Mouse (Mus musculus) CH12.LX (cell line): ENCODE measurements around the gene Lbx2. TPM values are rescaled to one million over a fixed set of nuclear protein-coding genes. Genes with fewer than 3 reads are reported as not detected.
A peak's percentile ranks its signal among the peaks of the same experiment; 100 is the strongest.

Experiments
- DNase-seq: peaks from one replicate; pipeline ENCODE4 v3.0.0-alpha.2; 2013; ENCODE audit errors: extremely low read depth
- H3K27ac ChIP-seq: 2 replicates; pipeline ENCODE4 v1.5.1; 2012; ENCODE audit warnings: low read depth, mild to moderate bottlenecking, control low read depth, moderate library complexity; ENCODE audit not compliant: insufficient read depth
- H3K27me3 ChIP-seq: replicated peaks from 2 replicates; pipeline ENCODE3; 2012; ENCODE audit warnings: inconsistent platforms
- H3K36me3 ChIP-seq, 2 experiments: replicated peaks in 1 of 2; 2 replicates each; pipeline versions ENCODE3 to v1.6.1; 2012; ENCODE audit warnings: inconsistent platforms in 1 of 2, low read length in 1 of 2, mild to moderate bottlenecking in 1 of 2, mixed read lengths in 1 of 2, moderate library complexity in 1 of 2; ENCODE audit not compliant: control insufficient read depth in 1 of 2, insufficient read depth in 1 of 2
- H3K4me1 ChIP-seq, 2 experiments: 2 replicates each; pipeline ENCODE4 v1.6.1; 2012; ENCODE audit warnings: inconsistent platforms in 1 of 2, moderate library complexity in 1 of 2; ENCODE audit not compliant: insufficient read depth in 2 of 2, control insufficient read depth in 1 of 2
- H3K4me2 ChIP-seq: 2 replicates; pipeline ENCODE4 v1.6.1; 2012; ENCODE audit warnings: low read depth, mild to moderate bottlenecking, control low read depth; ENCODE audit not compliant: poor library complexity, insufficient read depth, severe bottlenecking
- H3K4me3 ChIP-seq, 3 experiments: fragments of 150-350 bp in 1 of 3; sonication (generic) in 1 of 3; replicated peaks in 1 of 3; 2 replicates each; pipeline versions ENCODE3 to v1.5.1; 2011 to 2012; ENCODE audit warnings: low read depth in 2 of 3, low read length in 2 of 3, mild to moderate bottlenecking in 2 of 3, moderate library complexity in 2 of 3, control low read depth in 1 of 3, improper control_type of control experiment in 1 of 3, inconsistent platforms in 1 of 3, mixed read lengths in 1 of 3; ENCODE audit not compliant: poor library complexity in 1 of 3
- H3K79me2 ChIP-seq: replicated peaks from 2 replicates; pipeline ENCODE4 v1.6.1; 2012; ENCODE audit warnings: mild to moderate bottlenecking, moderate library complexity; ENCODE audit not compliant: control insufficient read depth, poor library complexity, insufficient read depth, severe bottlenecking; ENCODE audit errors: extremely low read depth
- H3K9ac ChIP-seq: 2 replicates; pipeline ENCODE4 v1.6.1; 2012; ENCODE audit warnings: low read depth, mild to moderate bottlenecking, control low read depth, moderate library complexity; ENCODE audit not compliant: insufficient read depth
- H3K9me3 ChIP-seq: replicated peaks from 2 replicates; pipeline ENCODE3; 2012; ENCODE audit warnings: low read length, inconsistent platforms, mixed read lengths
- CHD1 ChIP-seq: IDR thresholded peaks from 2 replicates; pipeline ENCODE4 v1.6.1; 2012; ENCODE audit warnings: low read depth, low read length, improper control_type of control experiment, inconsistent platforms
- CTCF ChIP-seq, 2 experiments: IDR thresholded peaks in 1 of 2; conservative IDR thresholded peaks in 1 of 2; 2 replicates each; pipeline ENCODE4 v1.5.1; 2011 to 2012; ENCODE audit warnings: low read depth in 2 of 2, low read length in 2 of 2, improper control_type of control experiment in 1 of 2, inconsistent platforms in 1 of 2, mild to moderate bottlenecking in 1 of 2, moderate library complexity in 1 of 2
- E2F4 ChIP-seq: IDR thresholded peaks from 2 replicates; pipeline ENCODE4 v1.6.1; 2011; ENCODE audit warnings: low read depth, low read length, improper control_type of control experiment; ENCODE audit not compliant: insufficient replicate concordance
- ELF1 ChIP-seq: IDR thresholded peaks from 2 replicates; pipeline ENCODE4 v1.6.1; 2014; ENCODE audit warnings: low read depth, mild to moderate bottlenecking, inconsistent platforms, low read length, improper control_type of control experiment
- EP300 ChIP-seq: IDR thresholded peaks from 2 replicates; pipeline ENCODE4 v1.6.1; 2011; ENCODE audit warnings: low read length, improper control_type of control experiment
- IRF4 ChIP-seq: IDR thresholded peaks from 2 replicates; pipeline ENCODE4 v1.6.1; 2014; ENCODE audit warnings: low read depth, mild to moderate bottlenecking, inconsistent platforms, low read length, improper control_type of control experiment
- JUN ChIP-seq: IDR thresholded peaks from 2 replicates; pipeline ENCODE4 v1.6.1; 2011; ENCODE audit warnings: low read depth, mild to moderate bottlenecking, low read length, improper control_type of control experiment, moderate library complexity; ENCODE audit not compliant: insufficient read depth
- JUND ChIP-seq: conservative IDR thresholded peaks from 2 replicates; pipeline ENCODE4 v1.6.1; 2011; ENCODE audit warnings: low read depth, low read length, improper control_type of control experiment
- MEF2A ChIP-seq: IDR thresholded peaks from 2 replicates; pipeline ENCODE4 v1.6.1; 2014; ENCODE audit warnings: low read depth, mild to moderate bottlenecking, inconsistent platforms, low read length, improper control_type of control experiment, borderline replicate concordance
- MYC ChIP-seq: IDR thresholded peaks from 2 replicates; pipeline ENCODE4 v1.6.1; 2011; ENCODE audit warnings: low read depth, mild to moderate bottlenecking, improper control_type of control experiment, low read length
- POLR2AphosphoS2 ChIP-seq: IDR thresholded peaks from 2 replicates; pipeline ENCODE4 v1.6.1; 2011; ENCODE audit warnings: low read depth, low read length, improper control_type of control experiment
- UBTF ChIP-seq: IDR thresholded peaks from 2 replicates; pipeline ENCODE4 v1.6.1; 2012; ENCODE audit warnings: low read depth, mild to moderate bottlenecking, inconsistent platforms, low read length, improper control_type of control experiment, moderate library complexity
- USF1 ChIP-seq: IDR thresholded peaks from 2 replicates; pipeline ENCODE4 v1.6.1; 2014; ENCODE audit warnings: low read depth, mild to moderate bottlenecking, inconsistent platforms, low read length, improper control_type of control experiment
- dilution Hi-C: fragments of 300-500 bp; cut with MboI; formaldehyde crosslinking; loops from 2 replicates; pipeline ENCODE4 v1.14.3; 2020; ENCODE audit warnings: low sequenced_read_pairs; ENCODE audit not compliant: extremely low pct_unique_long_range_greater_than_20kb, extremely low pct_ligation_motif_present
- in situ Hi-C: fragments of 300-500 bp; cut with MboI; formaldehyde crosslinking; loops from 3 replicates; pipeline ENCODE4 v1.14.3; 2019; ENCODE audit warnings: low sequenced_read_pairs, low pct_ligation_motif_present, low pct_unique_long_range_greater_than_20kb, mixed read lengths
- polyA plus RNA-seq: library from polyadenylated mRNA; unstranded; fragments of >175 nt; gene quantifications from 2 replicates; pipeline ENCODE4 v1.2.1, GENCODE M21; 2012; ENCODE audit warnings: low read depth; ENCODE audit not compliant: insufficient read length
- total RNA-seq, 2 experiments: library from RNA; depleted of rRNA; stranded (reverse); fragments of 300-350 nt in 1 of 2; fragments of >200 nt in 1 of 2; gene quantifications; 2 replicates each; pipeline ENCODE4 v1.2.3; 2012 to 2014

Lbx2 gene
- total and polyA plus RNA-seq, 3 experiments: 1.2 TPM; not detected in 2

- Histone ChIP-seq H3K9ac (peak within 1 kb of the TSS; percentile 94), H3K4me2 (peak within 1 kb of the TSS; percentile 82), H3K79me2 (no peaks in the 10 kb centered on the region), H3K4me3 (peak within 1 kb of the TSS; percentile 80 to 92 (median 88)), H3K27ac (no peak within 1 kb of the TSS), H3K27me3 (no peaks in the 10 kb centered on the region), H3K4me1 (peaks cover 2 to 37% of the 10 kb centered on the region in 2 experiments), H3K36me3 (peaks cover 2 to 8% of the 10 kb centered on the region in 2 experiments), H3K9me3 (no peaks in the 10 kb centered on the region)
- no peak for DNase-seq
- in situ Hi-C loops (no loop called here), dilution Hi-C loops (no loop called here)
- TF ChIP-seq CHD1 (no peak), USF1 (no peak)
These were observed 39.2 kb downstream of the Lbx2 start, which contains the start of gene Ino80b for GRCm38 (mm10) chr6:83125331-83125730. Ino80b (minus strand) TSS chr6:83125431.

- in situ Hi-C loops (no loop called here), dilution Hi-C loops (no loop called here)
- Histone ChIP-seq H3K4me1 (peaks cover 2 to 25% of the 10 kb centered on the region in 2 experiments), H3K9ac (no peak overlapping the region), H3K9me3 (no peaks in the 10 kb centered on the region), H3K27me3 (no peaks in the 10 kb centered on the region), H3K36me3 (peaks cover 2 to 8% of the 10 kb centered on the region in 2 experiments), H3K27ac (no peak overlapping the region), H3K4me3 (no peak overlapping the region), H3K79me2 (no peaks in the 10 kb centered on the region), H3K4me2 (no peak overlapping the region)
- peak; percentile 16 to 21; a peak in 2 of 4 replicates for TF ChIP-seq CTCF (conservative IDR thresholded peaks at IDR 0.05 in 1 of 2, IDR thresholded peaks at IDR 0.05 in 1 of 2; ENCODE audit: low read depth in 2 of 2, low read length in 2 of 2)
- no peak for TF ChIP-seq EP300
- DNase-seq: no peak
These were observed 41.3 kb downstream of the Lbx2 start for GRCm38 (mm10) chr6:83127419-83127818.

GRCm38 (mm10) chr6:83131469-83132034 lies 45.4 kb downstream of the Lbx2 start:
- dilution Hi-C loops (no loop called here), in situ Hi-C loops (no loop called here)
- H3K4me3 ChIP-seq: no peak overlapping the region
- peaks cover 0 to 18% of the 10 kb centered on the region in 2 experiments; a peak in 2 of 4 replicates for H3K4me1 ChIP-seq
- DNase-seq: no peak
- no peak overlapping the region for H3K27ac ChIP-seq
- no peaks in the 10 kb centered on the region for H3K9me3 ChIP-seq
- no peak overlapping the region for H3K9ac ChIP-seq
- H3K4me2 ChIP-seq: no peak overlapping the region
- H3K79me2 ChIP-seq: no peaks in the 10 kb centered on the region
- no peak for TF ChIP-seq POLR2AphosphoS2
- TF ChIP-seq ELF1: no peak
- TF ChIP-seq JUND: no peak
- TF ChIP-seq MYC: no peak
- TF ChIP-seq EP300: no peak
- no peak for TF ChIP-seq JUN
- no peak for TF ChIP-seq E2F4
- TF ChIP-seq IRF4: no peak
- TF ChIP-seq MEF2A: no peak
- no peak for TF ChIP-seq UBTF
- H3K36me3 ChIP-seq: no peaks in the 10 kb centered on the region
- H3K27me3 ChIP-seq: no peaks in the 10 kb centered on the region
